Mouse (Mus musculus) MN1 (cell line): ENCODE measurements around the gene Stk39.

Source experiments
- DNase-seq: peaks from one replicate; pipeline ENCODE4 v3.0.0-alpha.2; 2016; ENCODE audit warnings: low spot score

Stk39 gene

GRCm38 (mm10) chr2:68345269-68345668 is 126.8 kb downstream of the Stk39 start:
- no peak for DNase-seq

GRCm38 (mm10) chr2:68343751-68344150 is 128.3 kb downstream of the Stk39 start:
- no peak for DNase-seq

- DNase-seq: no peak
Measured at GRCm38 (mm10) chr2:68342122-68342646, 129.9 kb downstream of the Stk39 start.

- no peak for DNase-seq
Measured at GRCm38 (mm10) chr2:68336913-68337312, 135.2 kb downstream of the Stk39 start.

GRCm38 (mm10) chr2:68334945-68335344 is 137.1 kb downstream of the Stk39 start:
- no peak for DNase-seq

GRCm38 (mm10) chr2:68325306-68325705 is 146.8 kb downstream of the Stk39 start:
- no peak for DNase-seq

- no peak for DNase-seq
Measured at GRCm38 (mm10) chr2:68321230-68321629, 150.8 kb downstream of the Stk39 start.

GRCm38 (mm10) chr2:68320670-68321069 is 151.4 kb downstream of the Stk39 start:
- peak; percentile 30 for DNase-seq

- no peak for DNase-seq
Measured at GRCm38 (mm10) chr2:68318452-68318851, 153.6 kb downstream of the Stk39 start.

GRCm38 (mm10) chr2:68317895-68318294 is 154.2 kb downstream of the Stk39 start:
- DNase-seq: no peak

- DNase-seq: no peak
Measured at GRCm38 (mm10) chr2:68317452-68317851, 154.6 kb downstream of the Stk39 start.

- no peak for DNase-seq
Measured at GRCm38 (mm10) chr2:68315258-68315657, 156.8 kb downstream of the Stk39 start.

GRCm38 (mm10) chr2:68310121-68310520 is 161.9 kb downstream of the Stk39 start:
- DNase-seq: peak; percentile 11

- DNase-seq: no peak
Measured at GRCm38 (mm10) chr2:68306519-68306918, 165.5 kb downstream of the Stk39 start.

- no peak for DNase-seq
Measured at GRCm38 (mm10) chr2:68304771-68305460, 167.2 kb downstream of the Stk39 start.

- no peak for DNase-seq
Measured at GRCm38 (mm10) chr2:68301811-68302542, 170.1 kb downstream of the Stk39 start.

GRCm38 (mm10) chr2:68298356-68298755 is 173.7 kb downstream of the Stk39 start:
- DNase-seq: no peak

GRCm38 (mm10) chr2:68297955-68298354 is 174.1 kb downstream of the Stk39 start:
- no peak for DNase-seq

- no peak for DNase-seq
Measured at GRCm38 (mm10) chr2:68296743-68297142, 175.3 kb downstream of the Stk39 start.

- no peak for DNase-seq
Measured at GRCm38 (mm10) chr2:68292539-68293320, 179.3 kb downstream of the Stk39 start.

- DNase-seq: no peak
Measured at GRCm38 (mm10) chr2:68291895-68292294, 180.2 kb downstream of the Stk39 start.

GRCm38 (mm10) chr2:68289961-68290360 is 182.1 kb downstream of the Stk39 start:
- DNase-seq: no peak

GRCm38 (mm10) chr2:68289177-68289576 is 182.9 kb downstream of the Stk39 start:
- no peak for DNase-seq
